Mouse (Mus musculus) neural tube, embryonic 10.5 days (tissue): Measurements from ENCODE around the gene Bhmt.

ENCODE experiments used
- DNase-seq: peaks from one replicate; pipeline ENCODE4 v3.0.0-alpha.2; 2017; ENCODE audit warnings: low spot score; ENCODE audit errors: extremely low spot score

Gene Bhmt

GRCm38 (mm10) chr13:93637282-93638245 is at the start of gene Bhmt:
Bhmt (minus strand) TSS chr13:93637961.
- DNase-seq: no peak

- DNase-seq: no peak
These were observed 49.6 kb upstream of the Bhmt start for GRCm38 (mm10) chr13:93687321-93687720.

- DNase-seq: no peak
These were observed 47.5 kb upstream of the Bhmt start for GRCm38 (mm10) chr13:93685226-93685625.

DNA sequence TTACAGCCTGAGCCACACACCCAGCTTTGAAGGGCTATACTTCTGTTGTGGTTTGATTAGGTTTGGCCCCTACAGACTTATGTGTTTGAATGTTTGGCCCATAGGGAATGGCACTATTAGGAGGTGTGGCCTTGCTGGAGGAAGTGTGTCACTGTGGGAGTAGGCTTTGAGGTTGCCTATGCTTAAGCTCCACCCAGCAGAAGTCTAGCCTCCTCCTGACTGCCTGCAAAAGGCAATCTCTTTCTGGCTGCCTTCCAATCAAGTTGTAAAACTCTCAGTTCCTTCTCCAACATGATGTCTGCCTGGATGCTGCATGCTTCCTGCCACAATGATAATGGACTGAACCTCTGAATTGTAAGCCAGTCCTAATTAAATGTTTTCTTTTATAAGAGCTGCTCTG is 45.6 kb upstream of the Bhmt start:
- no peak for DNase-seq

- DNase-seq: no peak
These were observed 39.1 kb upstream of the Bhmt start for GRCm38 (mm10) chr13:93676864-93677263.

DNA sequence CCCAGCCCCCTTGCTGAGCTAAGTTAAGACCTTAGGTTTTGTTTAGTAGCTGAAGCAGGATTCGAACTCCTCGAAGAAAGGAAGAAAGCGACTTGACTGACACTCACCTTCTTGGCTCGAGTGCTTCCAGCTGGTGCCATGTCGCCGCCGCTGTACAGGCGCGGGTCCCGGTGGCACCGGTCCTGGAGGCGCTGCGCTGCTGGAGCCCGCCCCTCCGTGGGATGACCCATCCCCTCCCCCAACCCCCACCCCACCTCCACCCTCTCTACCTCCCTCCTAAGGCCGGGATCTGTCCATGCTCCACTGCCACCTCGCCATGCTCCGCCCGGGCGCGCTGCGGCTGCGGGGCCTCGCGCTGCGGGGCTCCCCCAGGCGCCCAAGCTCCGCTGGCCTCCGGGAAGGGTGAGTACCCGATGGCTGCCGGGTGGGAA is 36.4 kb upstream of the Bhmt start, which contains the start of the genes Bhmt2 and Dmgdh:
TSS of gene Bhmt2 (minus strand) at position 172 of the 431 bp plus-strand sequence.
TSS of gene Dmgdh (plus strand) at position 303 of the 431 bp plus-strand sequence.
- DNase-seq: peak; percentile 25

GRCm38 (mm10) chr13:93673296-93673695 is 35.5 kb upstream of the Bhmt start:
- no peak for DNase-seq

DNA sequence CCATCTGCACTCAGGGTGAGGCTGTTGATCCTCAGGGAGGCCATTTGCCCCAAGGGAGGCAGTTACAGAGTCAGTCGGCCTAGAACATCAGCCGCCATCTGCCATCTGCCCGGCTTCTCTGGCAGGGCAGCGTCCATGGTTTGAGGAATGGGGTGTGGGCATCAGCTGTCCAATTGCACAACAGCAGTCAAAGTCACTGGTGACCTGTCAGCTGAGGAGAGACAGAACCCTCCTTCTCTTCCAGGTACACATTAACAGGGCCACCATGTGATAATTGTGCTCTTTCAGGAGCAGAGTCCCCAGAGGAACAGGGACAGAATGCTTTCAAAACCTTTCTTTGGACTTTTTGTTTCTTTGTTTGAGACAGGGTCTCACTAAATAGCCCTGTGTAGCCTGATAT is 34.6 kb upstream of the Bhmt start:
- DNase-seq: no peak

- no peak for DNase-seq
These were observed 29.8 kb upstream of the Bhmt start for GRCm38 (mm10) chr13:93667586-93667985.

DNA sequence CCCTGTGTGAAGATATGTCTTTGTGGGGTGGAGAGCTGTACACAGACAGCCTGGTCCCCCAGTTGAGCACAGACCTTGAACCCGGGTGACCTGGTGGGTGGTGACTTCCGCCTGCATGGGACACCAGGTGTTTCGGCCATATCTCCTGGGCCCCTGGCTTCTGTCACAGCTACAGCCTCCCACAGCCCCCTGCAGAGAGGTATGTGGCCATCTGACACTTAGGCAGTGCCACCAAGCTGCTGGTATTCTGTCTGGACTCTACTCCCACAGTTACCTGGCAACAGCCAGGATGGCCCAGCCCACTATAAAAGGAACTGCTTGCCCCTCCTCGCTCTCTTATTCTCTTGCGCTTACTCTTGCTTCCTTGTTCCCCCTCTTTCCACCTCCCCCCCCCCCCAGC is 20.2 kb upstream of the Bhmt start:
- no peak for DNase-seq

GRCm38 (mm10) chr13:93653382-93653781 is 15.6 kb upstream of the Bhmt start:
- no peak for DNase-seq

DNA sequence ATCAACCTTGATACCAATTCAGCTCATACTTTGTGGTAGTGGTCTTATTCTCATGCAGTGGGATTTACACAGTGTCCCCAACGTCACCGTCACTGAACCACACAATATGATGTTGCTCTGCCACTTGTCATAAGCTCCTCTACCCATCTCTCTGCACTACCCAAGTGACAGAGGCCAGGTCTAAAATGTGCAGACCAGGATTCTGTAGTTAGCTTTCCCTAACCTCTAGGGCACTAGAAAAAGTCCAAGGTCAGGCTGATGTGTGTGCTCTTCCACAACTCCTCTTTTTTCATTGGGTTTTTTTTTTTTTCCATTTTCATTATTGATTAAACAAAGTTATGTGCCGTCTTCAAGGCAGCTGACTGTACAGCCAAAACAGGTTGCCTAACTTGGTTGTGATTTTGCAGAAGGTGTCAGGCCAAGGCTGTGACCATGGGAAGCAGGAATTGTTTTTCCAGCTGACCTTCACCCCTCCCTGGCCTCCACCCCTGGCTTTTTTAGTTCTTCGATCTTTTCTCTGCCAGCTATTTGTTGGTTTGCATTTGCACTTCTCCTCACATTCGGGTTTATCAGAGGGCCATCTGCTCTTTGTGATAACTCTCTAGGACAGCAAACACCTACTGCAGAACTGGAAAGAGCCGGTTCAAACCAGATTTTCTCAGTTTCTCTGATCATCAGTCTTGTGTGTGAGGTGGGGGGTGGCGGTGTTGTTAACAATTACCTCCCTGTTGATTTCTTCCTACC is 10.8 kb upstream of the Bhmt start:
- no peak for DNase-seq

- DNase-seq: no peak
These were observed 1.9 kb upstream of the Bhmt start for GRCm38 (mm10) chr13:93639636-93640035.

DNA sequence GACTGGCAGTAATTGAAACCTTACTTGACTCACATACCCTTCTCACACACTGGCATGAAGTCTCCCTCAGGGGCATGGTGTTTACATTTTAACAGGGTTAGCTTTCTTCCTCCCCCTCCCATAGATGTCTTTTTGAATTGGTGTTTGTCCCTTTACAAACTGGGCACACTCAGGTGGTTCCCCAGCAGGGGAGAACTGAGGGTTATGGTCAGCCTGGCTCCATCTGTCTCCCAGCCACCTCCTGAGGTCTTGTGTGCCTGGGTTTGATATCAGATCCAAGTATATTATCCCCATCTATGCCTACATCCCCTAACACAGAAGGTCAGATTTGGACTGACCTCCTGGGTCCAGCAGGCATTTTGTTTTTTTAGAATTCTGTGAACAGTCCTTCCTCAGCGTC is 1.2 kb downstream of the Bhmt start:
- DNase-seq: no peak

- DNase-seq: no peak
These were observed 4.8 kb downstream of the Bhmt start for GRCm38 (mm10) chr13:93632927-93633326.

GRCm38 (mm10) chr13:93630941-93631705 is 6.6 kb downstream of the Bhmt start:
- no peak for DNase-seq

DNA sequence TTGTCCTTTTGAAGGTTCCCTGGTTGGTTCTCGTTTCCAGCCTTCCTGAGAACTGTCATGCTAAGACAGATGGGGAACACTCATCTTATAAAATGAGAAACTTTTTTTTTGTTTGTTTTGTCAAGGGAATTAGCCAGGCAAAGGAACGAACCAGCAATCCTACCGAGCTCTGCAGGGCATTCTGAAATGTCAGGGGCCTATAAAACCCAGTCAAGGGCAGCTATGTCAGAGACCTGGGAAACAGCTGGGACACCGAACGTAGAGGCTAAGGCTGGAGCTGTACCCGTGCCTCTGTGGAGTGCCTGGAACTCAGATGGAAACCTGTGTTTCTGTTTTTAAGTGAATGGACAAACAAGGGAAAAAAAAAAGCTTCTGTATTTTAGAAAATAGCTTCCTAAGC is 8.9 kb downstream of the Bhmt start:
- no peak for DNase-seq

DNA sequence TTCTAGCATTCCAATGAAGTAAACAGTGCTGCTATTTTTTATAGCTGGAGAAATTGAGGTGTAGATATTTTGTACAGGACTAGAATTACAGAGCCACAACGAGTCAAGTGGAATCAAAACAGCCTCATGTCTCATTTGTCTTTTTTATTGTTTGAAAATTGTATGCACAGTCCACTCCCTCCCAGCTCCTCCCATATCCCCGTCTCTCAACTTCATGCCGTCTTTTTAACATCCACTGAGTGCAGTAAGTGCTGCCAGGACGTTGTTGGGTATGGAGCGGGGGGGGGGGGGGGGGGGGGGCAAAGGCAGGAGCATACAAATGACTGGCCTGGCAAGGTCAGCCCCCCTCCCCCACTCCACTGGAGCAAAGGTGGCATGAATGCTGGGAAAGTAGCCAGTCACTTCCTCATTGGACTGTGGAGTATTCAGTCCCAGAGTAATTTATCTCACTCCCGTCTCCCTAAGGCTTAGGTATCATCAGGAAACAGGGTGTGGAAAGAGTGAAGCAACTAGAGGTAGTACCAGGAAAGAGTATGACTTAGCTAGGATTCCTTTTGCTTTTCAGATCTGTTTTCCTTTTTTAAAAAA is 23.3 kb downstream of the Bhmt start:
- no peak for DNase-seq

DNA sequence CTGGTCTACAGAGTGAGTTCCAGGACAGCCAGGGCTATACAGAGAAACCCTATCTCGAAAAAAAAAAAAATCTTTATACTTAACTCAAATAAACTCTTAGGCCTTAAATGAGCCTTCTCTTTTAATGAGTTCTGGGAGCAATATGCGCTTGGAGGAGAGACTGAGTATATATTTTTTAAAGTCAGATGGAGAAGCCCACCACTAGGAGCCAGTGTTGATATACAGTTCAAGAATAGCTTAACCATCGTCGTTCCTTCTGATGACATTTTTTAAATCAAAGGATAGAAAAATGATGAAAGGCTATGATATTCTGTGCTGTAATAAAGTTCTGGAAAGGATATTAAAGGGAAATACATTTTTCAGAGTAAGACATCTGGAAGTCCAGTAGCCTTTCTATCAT is 24.0 kb downstream of the Bhmt start:
- no peak for DNase-seq

DNA sequence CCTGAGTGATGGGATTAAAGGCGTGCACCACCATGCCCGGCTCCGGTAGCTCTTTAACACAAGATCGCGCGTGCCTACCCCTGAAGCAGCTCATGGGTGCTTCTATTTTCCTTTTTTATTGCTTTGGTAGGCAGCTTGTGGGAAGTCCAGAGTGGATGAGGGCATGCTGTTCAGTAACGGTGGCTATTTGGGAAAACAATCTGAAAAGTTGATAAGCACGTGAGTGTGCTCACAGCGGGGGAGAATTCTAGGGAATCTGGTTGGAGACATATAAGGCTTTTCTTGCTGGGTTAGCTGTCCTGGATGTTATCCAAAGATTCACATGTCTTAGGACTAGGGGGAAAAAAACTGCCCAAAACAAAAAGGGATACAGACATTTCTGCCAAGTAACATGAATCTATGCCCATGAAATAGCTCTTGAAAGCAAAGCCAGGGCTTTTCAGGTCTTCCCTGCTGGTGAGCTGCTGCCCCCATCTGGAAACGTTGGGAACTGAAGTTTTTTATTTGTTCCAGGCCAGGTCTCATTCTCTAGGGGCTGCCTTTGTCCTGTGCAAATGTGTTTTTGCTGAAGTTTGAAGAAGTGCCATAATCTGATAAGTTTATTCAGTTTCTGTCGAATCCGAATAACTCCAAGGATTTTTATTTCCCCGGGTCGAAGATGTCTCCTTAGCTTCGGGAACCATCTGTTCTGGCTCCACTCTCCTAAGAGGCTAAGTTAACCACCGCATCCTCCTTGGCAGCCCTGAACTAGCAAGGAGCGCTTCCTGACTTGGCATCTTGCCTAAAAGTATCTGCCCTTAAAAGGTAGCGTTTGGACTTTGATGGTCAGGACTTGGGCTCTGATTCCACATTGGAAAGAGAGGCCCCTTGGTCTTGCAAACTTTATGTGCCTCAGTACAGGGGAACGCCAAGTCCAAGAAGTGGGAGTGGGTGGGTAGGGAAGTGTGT is 24.8 kb downstream of the Bhmt start:
- peak; percentile 73 for DNase-seq
